Mouse (Mus musculus) brain, embryonic 14.5 days (tissue): Measurements from ENCODE around the gene Tub.

Source experiments
- CTCF ChIP-seq: fragments of 200-500 bp; IDR thresholded peaks from 2 replicates; pipeline ENCODE4 v1.5.1; 2012; ENCODE audit warnings: inconsistent platforms, mild to moderate bottlenecking, moderate library complexity, borderline replicate concordance; ENCODE audit not compliant: insufficient read depth, insufficient read length; ENCODE audit errors: extremely low read depth
- POLR2A ChIP-seq: fragments of 200-500 bp; IDR thresholded peaks from 2 replicates; pipeline ENCODE4 v1.6.1; 2012; ENCODE audit warnings: mild to moderate bottlenecking, inconsistent platforms, borderline replicate concordance; ENCODE audit not compliant: poor library complexity, insufficient read depth, insufficient read length, severe bottlenecking; ENCODE audit errors: extremely low read depth

DNA sequence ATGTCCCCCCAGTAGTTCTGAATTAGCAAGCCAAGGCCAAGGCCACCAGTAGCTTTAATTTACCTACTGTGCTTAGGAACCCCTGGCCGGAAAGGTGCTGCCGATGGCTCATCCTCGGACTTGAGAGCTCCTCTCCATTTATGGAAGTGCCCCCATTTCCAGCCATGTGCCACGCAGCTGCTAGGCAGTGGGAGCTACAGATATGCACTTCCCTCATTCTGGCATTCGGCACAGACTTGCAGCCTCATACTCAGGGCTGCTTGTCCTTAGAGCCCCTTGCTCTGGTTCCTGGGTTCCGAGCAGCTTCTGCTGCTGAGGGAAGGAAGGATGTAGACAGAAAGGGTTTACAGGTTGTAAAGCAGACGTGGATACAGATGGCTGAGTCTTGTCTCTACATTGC, 64.7 kb downstream of the Tub start:
- no peak for TF ChIP-seq CTCF
- TF ChIP-seq POLR2A, result no peak
